Mouse (Mus musculus): Measurements from ENCODE around the gene Cldn4. TPM values are rescaled to one million over a fixed set of nuclear protein-coding genes. Genes with fewer than 3 reads are reported as not detected.

Cldn4 gene
- polyA plus RNA-seq, 2 experiments: 0.29 to 0.35 TPM

- H3K4me1 ChIP-seq (replicated peaks; ENCODE audit: control insufficient read depth in 2 of 2, insufficient read depth in 2 of 2, low read length in 1 of 2): no peaks in the 10 kb centered on the region; a peak in 1 of 4 replicates
- ATAC-seq (ENCODE audit: insufficient read depth) (peak; percentile 28; the same call in 1 of the 2 replicates), DNase-seq (ENCODE audit: low read depth in 3 of 3, low spot score in 3 of 3) (no peak)
- no peak overlapping the region for H3K27ac ChIP-seq
- no peak overlapping the region for H3K4me2 ChIP-seq (ENCODE audit: low read depth)
- TF ChIP-seq CTCF (IDR thresholded peaks at IDR 0.05; ENCODE audit: low read depth) (no peak), EP300 (IDR thresholded peaks at IDR 0.05; ENCODE audit: low read depth) (no peak)
- H3K27me3 ChIP-seq (ENCODE audit: control insufficient read depth, insufficient read depth, low read length): no peaks in the 10 kb centered on the region
- H3K9ac ChIP-seq (replicated peaks): no peak overlapping the region
- H3K9me3 ChIP-seq (ENCODE audit: control insufficient read depth, low read length): no peaks in the 10 kb centered on the region
- WGBS (ENCODE audit: insufficient replicate concordance): 58% methylated on average over 7 of the region's 7 CpGs
- no peaks in the 10 kb centered on the region for H3K36me3 ChIP-seq (replicated peaks; ENCODE audit: control insufficient read depth, insufficient read depth, low read depth)
- H3K4me3 ChIP-seq (ENCODE audit: insufficient read depth in 1 of 2, low read depth in 2 of 2, low read length in 2 of 2): no peak overlapping the region
Measured at GRCm38 (mm10) chr5:134959114-134959513, 12.4 kb upstream of the Cldn4 start.

GRCm38 (mm10) chr5:134955491-134955890 is 8.8 kb upstream of the Cldn4 start:
- Histone ChIP-seq H3K4me2 (ENCODE audit: low read depth) (no peak overlapping the region), H3K27ac (no peak overlapping the region), H3K36me3 (replicated peaks; ENCODE audit: control insufficient read depth, insufficient read depth, low read depth) (no peaks in the 10 kb centered on the region), H3K9ac (replicated peaks) (no peak overlapping the region), H3K4me3 (ENCODE audit: insufficient read depth in 1 of 2, low read depth in 2 of 2, low read length in 2 of 2) (no peak overlapping the region), H3K4me1 (replicated peaks; ENCODE audit: control insufficient read depth in 2 of 2, insufficient read depth in 2 of 2, low read length in 1 of 2) (peaks cover 0 to 8% of the 10 kb centered on the region in 2 experiments; a peak in 2 of 4 replicates), H3K27me3 (ENCODE audit: control insufficient read depth, insufficient read depth, low read length) (no peaks in the 10 kb centered on the region), H3K9me3 (ENCODE audit: control insufficient read depth, low read length) (no peaks in the 10 kb centered on the region)
- no peak for DNase-seq (ENCODE audit: low read depth in 3 of 3, low spot score in 3 of 3)
- WGBS (ENCODE audit: insufficient replicate concordance): 56% methylated on average over 5 of the region's 5 CpGs
- TF ChIP-seq EP300 (IDR thresholded peaks at IDR 0.05; ENCODE audit: low read depth) (no peak), CTCF (IDR thresholded peaks at IDR 0.05; ENCODE audit: low read depth) (no peak)
- ATAC-seq (ENCODE audit: insufficient read depth): no peak

- Histone ChIP-seq H3K27me3 (ENCODE audit: control insufficient read depth, insufficient read depth, low read length) (no peaks in the 10 kb centered on the region), H3K9me3 (ENCODE audit: control insufficient read depth, low read length) (no peaks in the 10 kb centered on the region), H3K4me2 (ENCODE audit: low read depth) (peak overlapping the region; percentile 28), H3K27ac (no peak overlapping the region), H3K9ac (replicated peaks) (no peak overlapping the region), H3K4me3 (ENCODE audit: insufficient read depth in 1 of 2, low read depth in 2 of 2, low read length in 2 of 2) (no peak overlapping the region), H3K4me1 (replicated peaks; ENCODE audit: control insufficient read depth in 2 of 2, insufficient read depth in 2 of 2, low read length in 1 of 2) (peaks cover 0 to 8% of the 10 kb centered on the region in 2 experiments; a peak in 2 of 4 replicates), H3K36me3 (replicated peaks; ENCODE audit: control insufficient read depth, insufficient read depth, low read depth) (no peaks in the 10 kb centered on the region)
- TF ChIP-seq EP300 (IDR thresholded peaks at IDR 0.05; ENCODE audit: low read depth) (no peak), CTCF (IDR thresholded peaks at IDR 0.05; ENCODE audit: low read depth) (no peak)
- 12% methylated on average over 19 of the region's 19 CpGs for WGBS (ENCODE audit: insufficient replicate concordance)
- DNase-seq (ENCODE audit: low read depth in 3 of 3, low spot score in 3 of 3) (peak in 1 of 3 experiments; percentile 50), ATAC-seq (ENCODE audit: insufficient read depth) (peak; percentile 38; the same call in 1 of the 2 replicates)
Measured at GRCm38 (mm10) chr5:134951053-134951884, 4.5 kb upstream of the Cldn4 start.

- H3K9ac ChIP-seq (replicated peaks): no peak overlapping the region
- no peak for ATAC-seq (ENCODE audit: insufficient read depth)
- H3K36me3 ChIP-seq (replicated peaks; ENCODE audit: control insufficient read depth, insufficient read depth, low read depth): no peaks in the 10 kb centered on the region
- no peak overlapping the region for H3K4me2 ChIP-seq (ENCODE audit: low read depth)
- H3K27me3 ChIP-seq (ENCODE audit: control insufficient read depth, insufficient read depth, low read length): no peaks in the 10 kb centered on the region
- no peaks in the 10 kb centered on the region for H3K9me3 ChIP-seq (ENCODE audit: control insufficient read depth, low read length)
- H3K4me3 ChIP-seq (ENCODE audit: insufficient read depth in 1 of 2, low read depth in 2 of 2, low read length in 2 of 2): no peak overlapping the region
- no peak for DNase-seq (ENCODE audit: low read depth in 3 of 3, low spot score in 3 of 3)
- TF ChIP-seq CTCF (IDR thresholded peaks at IDR 0.05; ENCODE audit: low read depth) (no peak), EP300 (IDR thresholded peaks at IDR 0.05; ENCODE audit: low read depth) (no peak)
- peaks cover 0 to 8% of the 10 kb centered on the region in 2 experiments; a peak in 2 of 4 replicates for H3K4me1 ChIP-seq (replicated peaks; ENCODE audit: control insufficient read depth in 2 of 2, insufficient read depth in 2 of 2, low read length in 1 of 2)
- H3K27ac ChIP-seq: no peak overlapping the region
- 37% methylated on average over 4 of the region's 4 CpGs for WGBS (ENCODE audit: insufficient replicate concordance)
Measured at GRCm38 (mm10) chr5:134948085-134948439, 1.3 kb upstream of the Cldn4 start.

- TF ChIP-seq CTCF (IDR thresholded peaks at IDR 0.05; ENCODE audit: low read depth) (no peak), EP300 (IDR thresholded peaks at IDR 0.05; ENCODE audit: low read depth) (no peak)
- H3K27me3 ChIP-seq (ENCODE audit: control insufficient read depth, insufficient read depth, low read length): no peaks in the 10 kb centered on the region
- peaks cover 0 to 8% of the 10 kb centered on the region in 2 experiments; a peak in 2 of 4 replicates for H3K4me1 ChIP-seq (replicated peaks; ENCODE audit: control insufficient read depth in 2 of 2, insufficient read depth in 2 of 2, low read length in 1 of 2)
- no peaks in the 10 kb centered on the region for H3K9me3 ChIP-seq (ENCODE audit: control insufficient read depth, low read length)
- 38% methylated on average over 5 of the region's 5 CpGs for WGBS (ENCODE audit: insufficient replicate concordance)
- H3K4me3 ChIP-seq (ENCODE audit: insufficient read depth in 1 of 2, low read depth in 2 of 2, low read length in 2 of 2): no peak overlapping the region
- ATAC-seq (ENCODE audit: insufficient read depth) (no peak), DNase-seq (ENCODE audit: low read depth in 3 of 3, low spot score in 3 of 3) (no peak)
- no peaks in the 10 kb centered on the region for H3K36me3 ChIP-seq (replicated peaks; ENCODE audit: control insufficient read depth, insufficient read depth, low read depth)
- no peak overlapping the region for H3K4me2 ChIP-seq (ENCODE audit: low read depth)
- H3K27ac ChIP-seq: no peak overlapping the region
- H3K9ac ChIP-seq (replicated peaks): no peak overlapping the region
Measured at GRCm38 (mm10) chr5:134947420-134948084, 818 bp upstream of the Cldn4 start.

Data from liver, embryonic 14.5 days (tissue).